Mouse (Mus musculus): ENCODE data around the gene Otub1.

GRCm38 (mm10) chr19:7182273-7182949, 23.7 kb downstream of the Otub1 start:
- TF ChIP-seq CTCF (IDR thresholded peaks at IDR 0.05 in 2 of 3, conservative IDR thresholded peaks at IDR 0.05 in 1 of 3; ENCODE audit: control insufficient read depth in 1 of 3, insufficient read depth in 1 of 3, low read depth in 2 of 3, low read length in 3 of 3, poor library complexity in 1 of 3, severe bottlenecking in 1 of 3) (no peak), E2F4 (IDR thresholded peaks at IDR 0.05; ENCODE audit: borderline replicate concordance, low read depth, low read length) (no peak), GATA1 (IDR thresholded peaks at IDR 0.05; ENCODE audit: low read depth, low read length) (no peak), POLR2A (IDR thresholded peaks at IDR 0.05; ENCODE audit: control insufficient read depth in 1 of 2, insufficient read depth in 1 of 2, low read depth in 1 of 2, low read length in 2 of 2, poor library complexity in 1 of 2) (no peak), TBP (IDR thresholded peaks at IDR 0.05; ENCODE audit: low read depth, low read length) (no peak), POLR2AphosphoS2 (IDR thresholded peaks at IDR 0.05; ENCODE audit: low read length) (no peak), JUND (IDR thresholded peaks at IDR 0.05; ENCODE audit: low read depth, low read length) (no peak), MYC (IDR thresholded peaks at IDR 0.05; ENCODE audit: low read depth, low read length) (no peak), UBTF (IDR thresholded peaks at IDR 0.05; ENCODE audit: borderline replicate concordance, insufficient read depth, low read depth, low read length) (no peak), EP300 (IDR thresholded peaks at IDR 0.05; ENCODE audit: low read depth in 1 of 2, low read length in 2 of 2) (no peak), USF1 (IDR thresholded peaks at IDR 0.05; ENCODE audit: low read depth, low read length) (no peak), CHD2 (IDR thresholded peaks at IDR 0.05; ENCODE audit: low read length) (no peak)
